ENCODE assay signal across 32 mouse cellular contexts in the genomic region with DNA sequence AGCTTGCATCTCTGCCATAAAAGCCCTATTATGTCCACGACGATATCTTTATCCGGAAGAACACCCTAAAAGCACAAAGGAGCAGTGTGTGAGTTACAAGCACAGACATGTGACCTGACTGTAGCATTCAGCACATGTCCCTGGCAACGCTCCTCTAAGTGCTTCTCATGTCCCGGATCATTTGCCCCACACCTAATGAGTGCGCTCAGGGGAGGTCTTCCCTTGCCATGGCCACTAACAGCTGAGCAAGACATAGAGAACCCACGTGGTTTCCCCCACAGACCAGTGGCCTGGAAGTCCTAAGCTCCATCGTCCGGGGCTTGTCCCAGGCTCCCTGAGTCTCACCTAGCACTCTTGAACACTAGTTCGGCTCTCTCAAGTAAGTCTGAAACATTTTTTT. TPM values are rescaled to one million over a fixed set of nuclear protein-coding genes. Genes with fewer than 3 reads are reported as not detected.
A peak's percentile ranks its signal among the peaks of the same experiment; 100 is the strongest.
DNase-seq lines count a peak whose midpoint lies in the region; ATAC-seq and TF ChIP-seq lines count a peak whose summit lies in the region.
"Had no signal": no experiment of that assay in that cellular context is flagged by ENCODE, and none has a peak within 500 bp of the region (broad histone marks: within the 10 kb centered on the region; RNA-seq: fewer than 3 reads in every experiment).

No protein-coding gene starts in this region.

- H3K4me3 ChIP-seq in hindbrain, postnatal 0 days (ENCODE audit: low read length) = no peak overlapping the region
- no peak overlapping the region for H3K4me3 ChIP-seq in hindbrain, embryonic 12.5 days
- H3K4me3 ChIP-seq in neural tube, embryonic 11.5 days (ENCODE audit: low read depth, low read length) = no peak overlapping the region
- H3K4me3 ChIP-seq in neural tube, embryonic 15.5 days (replicated peaks) = no peak overlapping the region
- no peak overlapping the region for H3K4me3 ChIP-seq in embryonic facial prominence, embryonic 14.5 days (ENCODE audit: low read depth, low read length)
- H3K4me3 ChIP-seq: embryonic facial prominence, embryonic 12.5 days; forebrain, embryonic 10.5 days; hindbrain, embryonic 13.5 days; limb, embryonic 10.5 days; limb, embryonic 15.5 days; liver, embryonic 13.5 days; midbrain, embryonic 10.5 days; midbrain, embryonic 15.5 days had no signal

- H3K27ac ChIP-seq in hindbrain, postnatal 0 days = no peak overlapping the region
- no peak overlapping the region for H3K27ac ChIP-seq in hindbrain, embryonic 12.5 days
- H3K27ac ChIP-seq in neural tube, embryonic 11.5 days (ENCODE audit: low read depth, low read length) = no peak overlapping the region
- no peak overlapping the region for H3K27ac ChIP-seq in neural tube, embryonic 15.5 days (replicated peaks)
- no peak overlapping the region for H3K27ac ChIP-seq in embryonic facial prominence, embryonic 14.5 days (replicated peaks; ENCODE audit: low read depth, low read length)
- H3K27ac ChIP-seq: embryonic facial prominence, embryonic 12.5 days; forebrain, embryonic 10.5 days; hindbrain, embryonic 13.5 days; limb, embryonic 10.5 days; limb, embryonic 15.5 days; liver, embryonic 13.5 days; midbrain, embryonic 10.5 days; midbrain, embryonic 15.5 days; stomach, postnatal 0 days had no signal

- WGBS in hindbrain, postnatal 0 days = 49% methylated on average over 10 of the region's 10 CpGs
- WGBS in hindbrain, embryonic 12.5 days = 57% methylated on average over 10 of the region's 10 CpGs
- 65% methylated on average over 10 of the region's 10 CpGs for WGBS in neural tube, embryonic 11.5 days
- WGBS in neural tube, embryonic 15.5 days = 49% methylated on average over 10 of the region's 10 CpGs
- WGBS in embryonic facial prominence, embryonic 14.5 days = 47% methylated on average over 10 of the region's 10 CpGs

- ATAC-seq in hindbrain, postnatal 0 days = peak; percentile 47; the same call in 1 of the 2 replicates
- ATAC-seq in hindbrain, embryonic 12.5 days (ENCODE audit: low FRiP score) = no peak
- no peak for ATAC-seq in neural tube, embryonic 11.5 days (ENCODE audit: insufficient read depth, low FRiP score, low TSS enrichment)
- no peak for ATAC-seq in neural tube, embryonic 15.5 days (ENCODE audit: low FRiP score)
- no peak for ATAC-seq in embryonic facial prominence, embryonic 14.5 days (ENCODE audit: low read depth)
- ATAC-seq: intestine, postnatal 0 days; midbrain, embryonic 15.5 days; Patski had no signal

- no peaks in the 10 kb centered on the region for H3K4me1 ChIP-seq in hindbrain, postnatal 0 days (ENCODE audit: insufficient read depth, low read length)
- H3K4me1 ChIP-seq in hindbrain, embryonic 12.5 days = no peaks in the 10 kb centered on the region
- no peaks in the 10 kb centered on the region for H3K4me1 ChIP-seq in neural tube, embryonic 11.5 days (ENCODE audit: control insufficient read depth, insufficient read depth, low read length)
- no peaks in the 10 kb centered on the region for H3K4me1 ChIP-seq in neural tube, embryonic 15.5 days
- no peaks in the 10 kb centered on the region for H3K4me1 ChIP-seq in embryonic facial prominence, embryonic 14.5 days (ENCODE audit: control insufficient read depth, insufficient read depth, low read length)
- H3K4me1 ChIP-seq: limb, embryonic 10.5 days; limb, embryonic 15.5 days; liver, embryonic 13.5 days; midbrain, embryonic 10.5 days; midbrain, embryonic 15.5 days had no signal

- no peak overlapping the region for H3K9ac ChIP-seq in hindbrain, postnatal 0 days (replicated peaks; ENCODE audit: low read length)
- H3K9ac ChIP-seq in hindbrain, embryonic 12.5 days = no peak overlapping the region
- no peak overlapping the region for H3K9ac ChIP-seq in neural tube, embryonic 11.5 days (ENCODE audit: low read length)
- no peak overlapping the region for H3K9ac ChIP-seq in neural tube, embryonic 15.5 days (replicated peaks)
- H3K9ac ChIP-seq in embryonic facial prominence, embryonic 14.5 days (ENCODE audit: low read depth, low read length) = no peak overlapping the region
- H3K9ac ChIP-seq: embryonic facial prominence, embryonic 12.5 days; hindbrain, embryonic 13.5 days; limb, embryonic 15.5 days; liver, embryonic 13.5 days; midbrain, embryonic 15.5 days had no signal

- H3K4me2 ChIP-seq in hindbrain, postnatal 0 days (ENCODE audit: low read depth, low read length) = no peak overlapping the region
- no peak overlapping the region for H3K4me2 ChIP-seq in hindbrain, embryonic 12.5 days (replicated peaks)
- no peak overlapping the region for H3K4me2 ChIP-seq in neural tube, embryonic 11.5 days (ENCODE audit: low read depth)
- no peak overlapping the region for H3K4me2 ChIP-seq in neural tube, embryonic 15.5 days
- H3K4me2 ChIP-seq in embryonic facial prominence, embryonic 14.5 days (ENCODE audit: low read depth, low read length) = no peak overlapping the region
- H3K4me2 ChIP-seq: embryonic facial prominence, embryonic 12.5 days; hindbrain, embryonic 13.5 days; limb, embryonic 15.5 days; liver, embryonic 13.5 days; midbrain, embryonic 15.5 days had no signal

- H3K27me3 ChIP-seq in hindbrain, postnatal 0 days (ENCODE audit: insufficient read depth, low read length) = no peaks in the 10 kb centered on the region
- H3K27me3 ChIP-seq in hindbrain, embryonic 12.5 days = no peaks in the 10 kb centered on the region
- no peaks in the 10 kb centered on the region for H3K27me3 ChIP-seq in neural tube, embryonic 11.5 days (ENCODE audit: control insufficient read depth, insufficient read depth, low read length)
- no peaks in the 10 kb centered on the region for H3K27me3 ChIP-seq in neural tube, embryonic 15.5 days (replicated peaks)
- no peaks in the 10 kb centered on the region for H3K27me3 ChIP-seq in embryonic facial prominence, embryonic 14.5 days (replicated peaks; ENCODE audit: control insufficient read depth, insufficient read depth, low read length)
- H3K27me3 ChIP-seq: embryonic facial prominence, embryonic 12.5 days; hindbrain, embryonic 13.5 days; limb, embryonic 15.5 days; liver, embryonic 13.5 days; midbrain, embryonic 15.5 days; Patski had no signal

- H3K9me3 ChIP-seq in hindbrain, postnatal 0 days (ENCODE audit: low read length) = no peaks in the 10 kb centered on the region
- no peaks in the 10 kb centered on the region for H3K9me3 ChIP-seq in hindbrain, embryonic 12.5 days (replicated peaks)
- no peaks in the 10 kb centered on the region for H3K9me3 ChIP-seq in neural tube, embryonic 11.5 days (ENCODE audit: control insufficient read depth, low read length)
- no peaks in the 10 kb centered on the region for H3K9me3 ChIP-seq in neural tube, embryonic 15.5 days (replicated peaks)
- no peaks in the 10 kb centered on the region for H3K9me3 ChIP-seq in embryonic facial prominence, embryonic 14.5 days (ENCODE audit: control insufficient read depth, low read length)
- H3K9me3 ChIP-seq: embryonic facial prominence, embryonic 12.5 days; forebrain, embryonic 10.5 days; hindbrain, embryonic 13.5 days; limb, embryonic 10.5 days; limb, embryonic 15.5 days; liver, embryonic 13.5 days; midbrain, embryonic 10.5 days; midbrain, embryonic 15.5 days had no signal

- DNase-seq in embryo, embryonic 11 days = peak; percentile 21
- no peak for DNase-seq in embryo, embryonic 9.5 days (ENCODE audit: extremely low spot score)
- DNase-seq in hindbrain, postnatal 0 days (ENCODE audit: low spot score) = no peak
- peak; percentile 42 for DNase-seq in neural tube, embryonic 11.5 days (ENCODE audit: low spot score)
- peak; percentile 41 for DNase-seq in embryonic facial prominence, embryonic 14.5 days (ENCODE audit: low spot score)
- no peak for DNase-seq in testis, postnatal 14 days (ENCODE audit: low spot score)
- DNase-seq: adrenal gland, postnatal 10 days; cerebellum, adult 11 months; cerebellum, adult 9-10 months; cerebellum, postnatal 36 days; gastrocnemius, postnatal 25 days; heart, postnatal 14 days; kidney, adult 9 months; kidney, postnatal 10 days; layer of hippocampus, adult 9-11 months; liver, embryonic 13.5 days; lung, adult 18-20 months; right cerebral cortex, postnatal 4 days; thymus, adult 2 months; thymus, postnatal 36 days had no signal

- H3K36me3 ChIP-seq in hindbrain, postnatal 0 days (ENCODE audit: insufficient read depth, low read length) = no peaks in the 10 kb centered on the region
- no peaks in the 10 kb centered on the region for H3K36me3 ChIP-seq in hindbrain, embryonic 12.5 days
- no peaks in the 10 kb centered on the region for H3K36me3 ChIP-seq in neural tube, embryonic 11.5 days (ENCODE audit: control insufficient read depth, insufficient read depth, low read length)
- no peaks in the 10 kb centered on the region for H3K36me3 ChIP-seq in neural tube, embryonic 15.5 days
- no peaks in the 10 kb centered on the region for H3K36me3 ChIP-seq in embryonic facial prominence, embryonic 14.5 days (ENCODE audit: control insufficient read depth, insufficient read depth, low read length)
- H3K36me3 ChIP-seq: embryonic facial prominence, embryonic 12.5 days; forebrain, embryonic 10.5 days; hindbrain, embryonic 13.5 days; limb, embryonic 10.5 days; limb, embryonic 15.5 days; liver, embryonic 13.5 days; midbrain, embryonic 10.5 days; midbrain, embryonic 15.5 days had no signal

- no peak for TF ChIP-seq CTCF in hindbrain, postnatal 0 days (IDR thresholded peaks at IDR 0.05; ENCODE audit: low read depth)

RNA-seq across cellular contexts. Expression of a gene that starts 45.9 kb away (rescaled TPM):
- total RNA-seq in hindbrain, postnatal 0 days (2014; rRNA removed) = 3.5 and 5.2 TPM in 2 replicates
- 3.0 and 4.2 TPM in 2 replicates for polyA plus RNA-seq in hindbrain, postnatal 0 days (2015; fragmentation: Nextera tagmentation; extraction: Ambion mirVana)
- 2.0 and 2.5 TPM in 2 replicates for polyA plus RNA-seq in hindbrain, embryonic 12.5 days (2016; fragmentation: Nextera tagmentation; extraction: Ambion mirVana)
- polyA plus RNA-seq in neural tube, embryonic 11.5 days (2014; fragmentation: Nextera tagmentation; extraction: Ambion mirVana) = 0.21 and 0.35 TPM in 2 replicates
- polyA plus RNA-seq in neural tube, embryonic 15.5 days (2015; fragmentation: Nextera tagmentation; extraction: Ambion mirVana) = 1.3 and 2.2 TPM in 2 replicates
- polyA plus RNA-seq in embryonic facial prominence, embryonic 14.5 days (2014; fragmentation: Nextera tagmentation; extraction: Ambion mirVana) = 0.75 and 1.8 TPM in 2 replicates
- polyA plus RNA-seq: intestine, postnatal 0 days; stomach, postnatal 0 days had no signal

Comparison
In these comparisons a context has a peak if more than half of its experiments do, and no peak if none do; other contexts are left out.
1. DNase-seq: peak in embryo, embryonic 11 days (single experiment), neural tube, embryonic 11.5 days (single experiment) and embryonic facial prominence, embryonic 14.5 days (single experiment); none in embryo, embryonic 9.5 days (single experiment), hindbrain, postnatal 0 days (single experiment) and testis, postnatal 14 days (single experiment).